Mouse (Mus musculus): ENCODE measurements around the gene Hc.
A peak's percentile ranks its signal among the peaks of the same experiment; 100 is the strongest.

Gene Hc

DNA sequence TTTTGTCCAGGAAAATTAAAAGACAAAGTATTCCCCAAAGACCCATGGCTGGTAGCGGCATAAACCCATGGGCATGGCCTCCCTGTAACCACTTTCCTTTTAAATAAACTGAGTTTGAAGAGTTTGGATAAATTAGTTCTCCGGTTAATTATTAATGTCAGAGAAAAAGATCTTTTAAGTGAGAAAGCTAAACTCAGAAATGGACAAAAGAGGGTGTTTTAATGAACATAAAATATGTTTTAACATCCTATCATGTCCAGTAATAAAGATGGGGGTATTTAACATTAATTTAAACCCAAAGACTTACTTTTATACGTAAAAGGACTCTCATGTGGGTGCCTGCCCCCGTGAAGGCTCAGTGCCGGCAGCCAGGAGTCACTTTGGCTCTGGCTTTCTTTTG lies at the start of gene Hc:
Gene Hc (minus strand): TSS at position 101 of the 400 bp plus-strand sequence.
- no peak for DNase-seq (ENCODE audit: low spot score in 2 of 2)

DNA sequence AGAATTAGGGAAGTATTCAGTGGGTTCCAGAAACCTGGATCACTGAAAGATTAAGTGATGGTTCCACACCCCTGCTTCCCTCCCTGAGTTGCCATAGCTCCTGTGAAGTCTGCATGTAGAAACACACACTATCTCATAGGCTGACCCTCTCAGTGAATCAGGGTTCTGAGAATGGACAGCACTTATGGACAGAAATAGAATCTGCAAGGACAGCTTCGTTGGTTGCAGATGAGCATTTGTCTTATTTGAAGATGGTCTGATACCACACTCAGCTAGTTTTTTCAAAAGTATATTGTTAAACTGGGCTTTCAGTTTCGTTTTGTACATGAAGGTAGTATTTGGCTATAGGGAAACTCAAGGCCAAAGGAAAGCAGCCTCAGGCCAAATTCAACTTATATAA lies 49.3 kb upstream of the Hc start:
- no peak for DNase-seq (ENCODE audit: low spot score in 2 of 2)

DNA sequence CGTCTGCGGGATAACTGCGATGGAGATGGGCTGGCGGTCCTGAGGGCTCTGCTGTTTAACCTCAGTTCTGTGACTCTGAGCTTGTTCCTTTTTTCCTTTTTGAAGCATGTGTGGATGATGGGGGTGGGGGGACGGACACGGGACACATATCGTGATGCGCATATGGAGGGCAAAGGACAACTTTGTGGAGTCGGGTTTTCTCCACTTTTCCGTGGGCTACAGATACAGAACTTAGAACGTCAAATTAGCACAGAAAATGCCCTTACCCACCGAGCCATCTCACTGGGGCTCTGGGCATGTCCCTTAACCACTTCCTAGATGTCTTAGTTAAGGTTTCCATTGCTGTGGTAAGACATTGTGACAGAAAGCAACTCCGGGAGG lies 48.7 kb upstream of the Hc start:
- no peak for DNase-seq (ENCODE audit: low spot score in 2 of 2)

DNA sequence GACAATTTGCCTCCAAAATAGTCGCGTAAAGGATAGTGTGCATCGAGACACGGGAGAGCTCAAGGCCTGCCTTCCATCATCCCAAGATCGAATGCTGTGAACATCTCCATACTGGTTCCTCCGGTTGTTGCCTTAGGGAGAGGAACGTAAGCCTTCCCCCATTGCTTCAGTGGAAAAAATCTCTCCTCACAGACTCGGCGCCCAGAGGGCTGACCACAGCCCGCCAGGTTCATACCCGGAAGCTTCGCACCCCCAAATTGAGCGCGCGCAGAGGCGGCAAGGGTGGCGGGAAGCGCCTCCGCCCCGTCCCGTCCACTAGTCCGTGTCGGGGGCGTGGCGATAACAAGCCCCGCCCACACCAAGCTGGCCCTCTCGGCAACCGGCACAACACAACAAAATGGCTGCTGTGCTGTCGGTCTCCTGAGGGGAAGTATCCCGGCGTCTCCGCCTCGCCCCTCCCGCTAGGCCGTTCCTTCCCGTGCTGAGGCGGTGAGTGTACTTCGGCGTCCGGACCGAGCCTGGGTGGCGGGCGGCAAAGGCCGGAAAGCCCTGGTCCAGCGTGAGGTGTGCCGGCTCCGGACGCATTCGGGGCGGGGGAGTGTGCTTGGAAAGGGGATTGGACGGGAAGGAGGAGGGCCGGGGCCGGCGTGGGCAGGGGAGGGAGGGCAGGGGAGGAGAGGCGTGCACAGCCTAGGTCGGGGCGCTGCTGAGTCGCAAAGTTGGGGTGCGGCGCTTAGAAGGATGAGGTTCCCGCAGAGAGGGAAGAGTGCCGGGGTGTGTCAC lies 48.1 kb upstream of the Hc start, which contains the start of gene Cntrl:
Gene Cntrl (plus strand): TSS at position 352 of the 783 bp plus-strand sequence.
- peak; percentile 93 to 96 for DNase-seq (ENCODE audit: low spot score in 2 of 2)

GRCm38 (mm10) chr2:35108712-35109111 lies 47.5 kb upstream of the Hc start:
- peak in 1 of 2 experiments; percentile 40 for DNase-seq (ENCODE audit: low spot score in 2 of 2)

DNA sequence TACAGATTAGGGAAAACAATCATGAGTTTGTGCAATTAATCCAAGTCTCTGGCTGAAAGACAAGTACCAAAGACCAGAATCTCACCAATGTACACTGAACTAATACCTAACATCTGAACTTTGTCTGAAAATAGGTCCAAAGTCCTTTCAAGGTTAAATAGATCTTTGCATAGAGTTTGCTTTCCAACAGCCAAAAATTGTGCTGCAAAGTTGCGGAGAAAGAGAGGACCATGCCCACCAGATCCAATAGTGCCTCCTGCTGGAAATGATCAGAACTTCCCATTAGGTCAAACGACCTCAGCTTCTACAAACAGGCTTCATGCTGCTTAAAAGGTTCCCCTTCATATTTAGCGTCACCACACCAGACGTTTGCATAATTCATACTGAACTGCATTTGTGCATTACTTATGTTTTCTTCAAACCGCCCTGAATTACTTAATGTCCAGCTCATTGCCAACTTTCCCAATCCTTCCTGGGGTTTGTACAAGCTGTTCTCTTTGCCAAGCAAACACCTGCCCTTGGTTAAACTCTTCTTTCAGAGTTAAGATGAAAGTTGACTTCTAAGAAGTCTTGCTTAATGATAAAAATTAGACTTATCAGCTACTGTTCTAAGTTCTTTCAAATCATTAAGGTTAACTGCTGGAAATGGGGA lies 46.9 kb upstream of the Hc start:
- DNase-seq (ENCODE audit: low spot score in 2 of 2): peak in 1 of 2 experiments; percentile 23

DNA sequence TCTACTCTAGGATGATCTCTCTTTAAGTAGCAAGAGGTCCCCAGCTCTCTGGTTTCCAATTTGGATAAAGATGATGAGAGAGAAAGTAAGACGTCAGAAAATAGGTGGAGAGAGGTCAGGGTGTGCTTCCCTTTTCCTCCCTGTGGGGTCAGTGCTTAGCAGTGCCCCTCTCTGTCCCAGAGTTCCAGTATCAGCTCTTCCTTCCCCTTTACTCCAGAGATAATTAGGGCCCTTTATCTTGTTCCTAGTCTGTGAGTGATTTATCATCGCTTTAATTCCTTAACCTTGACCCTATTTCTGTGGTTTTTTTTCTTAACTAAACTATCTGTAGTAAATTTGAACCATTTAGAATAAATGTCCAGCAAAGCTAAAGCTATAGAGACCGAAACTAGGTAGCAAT lies 43.6 kb upstream of the Hc start:
- DNase-seq (ENCODE audit: low spot score in 2 of 2): no peak

DNA sequence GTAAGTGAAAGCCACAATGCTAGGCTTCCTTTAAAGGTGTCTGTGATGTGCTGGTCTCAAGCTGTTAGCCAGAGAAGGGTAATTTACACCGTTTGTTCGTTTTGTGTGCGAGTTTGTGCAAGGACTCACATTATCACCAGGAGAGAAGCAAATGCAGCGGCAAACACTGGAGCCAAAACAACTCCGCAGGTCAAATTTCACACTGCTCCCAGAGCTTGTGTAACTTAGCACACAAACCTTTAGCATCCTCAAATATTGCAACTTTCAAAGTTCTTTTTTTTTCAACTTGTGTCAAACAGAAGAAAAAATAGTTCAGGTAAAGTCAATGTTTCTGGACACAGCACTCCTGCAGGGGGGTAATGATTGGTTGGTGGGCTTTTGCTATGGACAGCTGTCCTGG lies 42.3 kb upstream of the Hc start:
- DNase-seq (ENCODE audit: low spot score in 2 of 2): no peak

DNA sequence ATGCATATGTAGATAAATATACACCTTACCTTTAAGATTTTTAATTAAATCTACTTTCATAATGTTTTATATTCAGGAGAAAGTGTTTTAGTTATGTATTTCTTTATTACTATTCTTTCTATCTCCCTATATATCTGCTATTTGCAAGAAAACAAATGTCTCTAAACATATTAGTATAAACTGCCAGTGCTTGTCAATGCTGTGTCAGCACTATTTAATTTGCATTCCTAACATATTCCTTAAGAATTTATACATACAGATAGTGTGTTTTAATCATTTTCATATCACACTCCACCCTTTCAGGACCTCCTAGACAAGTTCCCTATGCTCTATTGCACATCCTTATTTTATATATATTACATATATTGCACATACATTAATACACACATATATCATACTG lies 41.5 kb upstream of the Hc start:
- no peak for DNase-seq (ENCODE audit: low spot score in 2 of 2)

GRCm38 (mm10) chr2:35101443-35101842 lies 40.2 kb upstream of the Hc start, which contains the start of gene AI182371:
Gene AI182371 (minus strand): TSS chr2:35101543.
- DNase-seq (ENCODE audit: low spot score in 2 of 2): no peak

GRCm38 (mm10) chr2:35100529-35100928 lies 39.3 kb upstream of the Hc start:
- DNase-seq (ENCODE audit: low spot score in 2 of 2): no peak

- DNase-seq (ENCODE audit: low spot score in 2 of 2): no peak
Measured at GRCm38 (mm10) chr2:35087418-35087817, 26.2 kb upstream of the Hc start.

GRCm38 (mm10) chr2:35079166-35079565 lies 17.9 kb upstream of the Hc start:
- no peak for DNase-seq (ENCODE audit: low spot score in 2 of 2)

GRCm38 (mm10) chr2:35074328-35074727 lies 13.1 kb upstream of the Hc start:
- DNase-seq (ENCODE audit: low spot score in 2 of 2): no peak

GRCm38 (mm10) chr2:35072547-35072946 lies 11.3 kb upstream of the Hc start:
- no peak for DNase-seq (ENCODE audit: low spot score in 2 of 2)

- DNase-seq (ENCODE audit: low spot score in 2 of 2): no peak
Measured at GRCm38 (mm10) chr2:35070275-35070674, 9.0 kb upstream of the Hc start.

GRCm38 (mm10) chr2:35069124-35069523 lies 7.9 kb upstream of the Hc start:
- DNase-seq (ENCODE audit: low spot score in 2 of 2): no peak

- no peak for DNase-seq (ENCODE audit: low spot score in 2 of 2)
Measured at GRCm38 (mm10) chr2:35067117-35067516, 5.9 kb upstream of the Hc start.

GRCm38 (mm10) chr2:35066525-35067082 lies 5.4 kb upstream of the Hc start:
- no peak for DNase-seq (ENCODE audit: low spot score in 2 of 2)

- DNase-seq (ENCODE audit: low spot score in 2 of 2): no peak
Measured at GRCm38 (mm10) chr2:35063333-35064030, 2.2 kb upstream of the Hc start.

GRCm38 (mm10) chr2:35060897-35061296 lies 341 bp downstream of the Hc start:
- no peak for DNase-seq (ENCODE audit: low spot score in 2 of 2)

DNA sequence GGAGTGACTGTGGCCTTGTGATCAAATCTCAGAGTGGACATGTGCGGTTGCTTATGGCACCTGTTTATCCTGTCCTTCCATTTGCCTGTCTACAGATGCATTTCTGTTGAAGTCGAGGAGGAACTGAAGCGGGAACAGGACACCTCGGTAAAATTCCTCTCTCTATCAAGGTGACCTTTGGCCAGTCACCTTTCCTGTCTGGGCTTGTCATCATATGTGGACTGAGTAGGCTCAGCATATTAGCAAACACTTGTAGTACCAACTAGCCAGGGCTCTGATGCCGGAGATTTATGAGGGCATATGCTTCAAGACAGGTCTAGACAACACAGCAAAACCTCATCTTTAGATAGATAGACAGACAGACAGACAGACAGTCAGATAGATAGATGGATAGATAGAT lies 982 bp downstream of the Hc start:
- no peak for DNase-seq (ENCODE audit: low spot score in 2 of 2)

Measured in spleen, postnatal 14 days (tissue).